8 mouse cellular contexts compared by ENCODE assay signal in genomic region chr3:42074532-42075287, GRCm38 (mm10).
DNase-seq lines count a peak whose midpoint lies in the region; ATAC-seq and TF ChIP-seq lines count a peak whose summit lies in the region.
"Had no signal": no experiment of that assay in that cellular context is flagged by ENCODE, and none has a peak within 500 bp of the region (broad histone marks: within the 10 kb centered on the region; RNA-seq: fewer than 3 reads in every experiment).

No protein-coding gene starts in this region.

- H3K27me3 ChIP-seq in liver, adult 2 months (ENCODE audit: control insufficient read depth, insufficient read depth, low read length), result no peaks in the 10 kb centered on the region
- no peaks in the 10 kb centered on the region for H3K27me3 ChIP-seq in liver, embryonic 12.5 days (replicated peaks)
- no peaks in the 10 kb centered on the region for H3K27me3 ChIP-seq in embryonic facial prominence, embryonic 15.5 days
- no peaks in the 10 kb centered on the region for H3K27me3 ChIP-seq in kidney, postnatal 0 days (ENCODE audit: insufficient read depth, low read length)
- H3K27me3 ChIP-seq in midbrain, embryonic 13.5 days, result no peaks in the 10 kb centered on the region
- H3K27me3 ChIP-seq: megakaryocyte, embryonic 14.5 days had no signal

- H3K4me1 ChIP-seq in liver, adult 2 months (ENCODE audit: control insufficient read depth, insufficient read depth, low read length), result no peaks in the 10 kb centered on the region
- H3K4me1 ChIP-seq in liver, embryonic 12.5 days, result no peaks in the 10 kb centered on the region
- 0 out of 2 replicates have a peak, but pooled peaks cover 5% of the 10 kb centered on the region for H3K4me1 ChIP-seq in embryonic facial prominence, embryonic 15.5 days
- no peaks in the 10 kb centered on the region for H3K4me1 ChIP-seq in kidney, postnatal 0 days (replicated peaks; ENCODE audit: insufficient read depth, low read length)
- peaks cover 4% of the 10 kb centered on the region; the same call in 1 of the 2 replicates for H3K4me1 ChIP-seq in midbrain, embryonic 13.5 days (replicated peaks)
- H3K4me1 ChIP-seq: megakaryocyte, embryonic 14.5 days had no signal

- no peak for TF ChIP-seq POLR2A in liver, adult 2 months (IDR thresholded peaks at IDR 0.05; ENCODE audit: extremely low read depth, insufficient read depth, low read length)

- H3K27ac ChIP-seq in liver, adult 2 months (replicated peaks; ENCODE audit: insufficient read depth, low read depth, low read length), result no peak overlapping the region
- H3K27ac ChIP-seq in liver, embryonic 12.5 days, result no peak overlapping the region
- no peak overlapping the region for H3K27ac ChIP-seq in embryonic facial prominence, embryonic 15.5 days (replicated peaks)
- H3K27ac ChIP-seq in kidney, postnatal 0 days, result no peak overlapping the region
- no peak overlapping the region for H3K27ac ChIP-seq in midbrain, embryonic 13.5 days

- DNase-seq in liver, adult 2 months (ENCODE audit: extremely low read depth, low read depth, low spot score), result peak; percentile 26
- peak; percentile 16 for DNase-seq in c-Kit-positive CD71-negative TER-119-negative erythroid progenitor cells, embryonic 14.5 days (ENCODE audit: low read depth)
- DNase-seq in kidney, postnatal 0 days (ENCODE audit: low spot score), result peak; percentile 66
- no peak for DNase-seq in natural killer cell, adult 2 months (ENCODE audit: low spot score in 2 of 2)

- no peaks in the 10 kb centered on the region for H3K9me3 ChIP-seq in liver, embryonic 12.5 days (replicated peaks)
- no peaks in the 10 kb centered on the region for H3K9me3 ChIP-seq in embryonic facial prominence, embryonic 15.5 days (replicated peaks)
- H3K9me3 ChIP-seq in kidney, postnatal 0 days (replicated peaks; ENCODE audit: low read length), result no peaks in the 10 kb centered on the region
- H3K9me3 ChIP-seq in midbrain, embryonic 13.5 days, result no peaks in the 10 kb centered on the region
- H3K9me3 ChIP-seq: megakaryocyte, embryonic 14.5 days had no signal

- 44% methylated on average over 11 of the region's 11 CpGs for WGBS in liver, adult 2 months
- WGBS in liver, embryonic 12.5 days (ENCODE audit: insufficient replicate concordance), result 47% methylated on average over 11 of the region's 11 CpGs
- 23% methylated on average over 11 of the region's 11 CpGs for WGBS in embryonic facial prominence, embryonic 15.5 days
- 42% methylated on average over 11 of the region's 11 CpGs for WGBS in kidney, postnatal 0 days
- 38% methylated on average over 11 of the region's 11 CpGs for WGBS in midbrain, embryonic 13.5 days

- H3K36me3 ChIP-seq in liver, adult 2 months (ENCODE audit: control insufficient read depth, insufficient read depth, low read length), result no peaks in the 10 kb centered on the region
- H3K36me3 ChIP-seq in liver, embryonic 12.5 days, result no peaks in the 10 kb centered on the region
- H3K36me3 ChIP-seq in embryonic facial prominence, embryonic 15.5 days, result no peaks in the 10 kb centered on the region
- H3K36me3 ChIP-seq in kidney, postnatal 0 days (ENCODE audit: insufficient read depth, low read length), result no peaks in the 10 kb centered on the region
- no peaks in the 10 kb centered on the region for H3K36me3 ChIP-seq in midbrain, embryonic 13.5 days

- H3K79me2 ChIP-seq in liver, adult 2 months (ENCODE audit: control insufficient read depth, insufficient read depth, low read length), result no peaks in the 10 kb centered on the region

- TF ChIP-seq CTCF in liver, adult 2 months (IDR thresholded peaks at IDR 0.05; ENCODE audit: low read depth, low read length), result 0 out of 2 replicates have a peak, but pooled peaks have one; percentile 10
- TF ChIP-seq CTCF in kidney, postnatal 0 days (IDR thresholded peaks at IDR 0.05; ENCODE audit: low read depth), result peak; percentile 70

- ATAC-seq in liver, embryonic 12.5 days, result no peak
- ATAC-seq in embryonic facial prominence, embryonic 15.5 days (ENCODE audit: insufficient number of reproducible peaks, low FRiP score, low TSS enrichment, low read depth), result no peak
- ATAC-seq in kidney, postnatal 0 days (replicated peaks; ENCODE audit: low FRiP score, low read depth), result 0 out of 2 replicates have a peak, but pooled peaks have one; percentile 33
- ATAC-seq in midbrain, embryonic 13.5 days, result peak; percentile 69

- no peak overlapping the region for H3K4me2 ChIP-seq in liver, embryonic 12.5 days
- H3K4me2 ChIP-seq in embryonic facial prominence, embryonic 15.5 days (replicated peaks), result peak overlapping the region; percentile 27; the same call in 1 of the 2 replicates
- no peak overlapping the region for H3K4me2 ChIP-seq in kidney, postnatal 0 days (ENCODE audit: low read length)
- H3K4me2 ChIP-seq in midbrain, embryonic 13.5 days (replicated peaks), result 0 out of 2 replicates have a peak overlapping the region, but pooled peaks have one; percentile 17

- no peak overlapping the region for H3K4me3 ChIP-seq in liver, adult 2 months (ENCODE audit: insufficient read depth, low read depth, low read length)
- H3K4me3 ChIP-seq in liver, embryonic 12.5 days, result no peak overlapping the region
- H3K4me3 ChIP-seq in embryonic facial prominence, embryonic 15.5 days (replicated peaks), result no peak overlapping the region
- no peak overlapping the region for H3K4me3 ChIP-seq in kidney, postnatal 0 days (replicated peaks; ENCODE audit: low read depth, low read length)
- H3K4me3 ChIP-seq in midbrain, embryonic 13.5 days (replicated peaks), result no peak overlapping the region
- H3K4me3 ChIP-seq: megakaryocyte, embryonic 14.5 days had no signal

- no peak overlapping the region for H3K9ac ChIP-seq in liver, adult 2 months (ENCODE audit: low read depth, low read length)
- H3K9ac ChIP-seq in liver, embryonic 12.5 days, result no peak overlapping the region
- H3K9ac ChIP-seq in embryonic facial prominence, embryonic 15.5 days, result no peak overlapping the region
- no peak overlapping the region for H3K9ac ChIP-seq in kidney, postnatal 0 days (ENCODE audit: low read depth, low read length)
- no peak overlapping the region for H3K9ac ChIP-seq in midbrain, embryonic 13.5 days (replicated peaks)

Comparison
In these comparisons a context has a peak if more than half of its experiments do, and no peak if none do; other contexts are left out.
1. DNase-seq: peak in liver, adult 2 months (single experiment), c-Kit-positive CD71-negative TER-119-negative erythroid progenitor cells, embryonic 14.5 days (single experiment) and kidney, postnatal 0 days (single experiment); none in natural killer cell, adult 2 months (0 of 2).
2. ATAC-seq: peak in kidney, postnatal 0 days (single experiment) and midbrain, embryonic 13.5 days (single experiment); none in liver, embryonic 12.5 days (single experiment) and embryonic facial prominence, embryonic 15.5 days (single experiment).
3. H3K4me2 ChIP-seq: peak in embryonic facial prominence, embryonic 15.5 days (single experiment) and midbrain, embryonic 13.5 days (single experiment); none in liver, embryonic 12.5 days (single experiment) and kidney, postnatal 0 days (single experiment).